Mouse (Mus musculus) granulocyte monocyte progenitor cell, adult 5-6 weeks (primary cell): ENCODE data around the gene Ncaph. TPM values are rescaled to one million over a fixed set of nuclear protein-coding genes. Genes with fewer than 3 reads are reported as not detected.
"Not testable (repeated sequence)": the region's sequence is repeated elsewhere in the genome, so short reads cannot be mapped to it uniquely, and the experiment has no call there.

Experiments used
- ATAC-seq: replicated peaks from 2 replicates; pipeline ENCODE4 v1.8.0; 2016; ENCODE audit warnings: mild to moderate bottlenecking, moderate TSS enrichment, inconsistent platforms; ENCODE audit not compliant: poor library complexity, severe bottlenecking
- total RNA-seq, 2 experiments: library from RNA; stranded (forward) in 1 of 2; stranded (reverse) in 1 of 2; fragments of 200-712, 200-1000 nt in 1 of 2; fragments of >200 nt in 1 of 2; fragmentation: Nextera tagmentation in 1 of 2; gene quantifications; 2 replicates each; pipeline ENCODE4 v1.2.3; 2014 to 2017

The Ncaph gene
- total RNA-seq, 2 experiments from 2014 or later: 52.5 to 61.3 TPM

DNA sequence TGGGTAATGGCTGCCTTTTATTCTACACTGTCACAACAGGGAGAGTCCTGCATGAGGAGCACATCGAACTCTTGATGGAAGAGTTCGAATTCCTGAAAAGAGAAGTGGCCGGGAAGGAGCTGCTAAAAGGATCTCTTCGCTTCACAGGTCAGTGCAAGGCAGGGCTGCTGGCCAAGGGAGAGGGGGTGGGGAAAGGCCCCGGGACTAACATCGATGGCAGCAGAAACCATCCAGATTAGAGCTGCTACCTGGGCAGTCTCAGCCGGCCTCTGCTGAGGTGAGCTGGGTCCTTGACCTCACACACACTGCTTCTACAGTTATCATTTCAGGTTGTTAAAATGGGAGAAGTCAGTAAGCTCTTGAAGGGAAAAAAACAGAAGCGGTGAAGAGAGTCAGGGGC lies 41.8 kb downstream of the Ncaph start:
- no peak for ATAC-seq

DNA sequence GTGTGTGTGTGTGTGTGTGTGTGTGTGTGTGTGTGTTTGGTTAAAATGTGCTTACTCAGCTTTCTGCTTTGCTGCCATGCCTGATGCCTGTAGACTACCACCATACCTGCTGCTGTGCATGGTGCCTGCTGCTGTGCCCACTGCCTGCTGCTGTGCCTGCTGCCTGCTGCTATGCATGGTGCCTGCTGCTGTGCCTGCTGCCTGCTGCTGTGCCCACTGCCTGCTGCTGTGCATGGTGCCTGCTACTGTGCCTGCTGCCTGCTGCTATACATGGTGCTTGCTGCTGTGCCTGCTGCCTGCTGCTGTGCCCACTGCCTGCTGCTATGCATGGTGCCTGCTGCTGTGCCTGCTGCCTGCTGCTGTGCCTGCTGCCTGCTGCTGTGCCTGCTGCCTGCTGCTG lies 43.6 kb downstream of the Ncaph start:
- ATAC-seq: not testable (repeated sequence)

DNA sequence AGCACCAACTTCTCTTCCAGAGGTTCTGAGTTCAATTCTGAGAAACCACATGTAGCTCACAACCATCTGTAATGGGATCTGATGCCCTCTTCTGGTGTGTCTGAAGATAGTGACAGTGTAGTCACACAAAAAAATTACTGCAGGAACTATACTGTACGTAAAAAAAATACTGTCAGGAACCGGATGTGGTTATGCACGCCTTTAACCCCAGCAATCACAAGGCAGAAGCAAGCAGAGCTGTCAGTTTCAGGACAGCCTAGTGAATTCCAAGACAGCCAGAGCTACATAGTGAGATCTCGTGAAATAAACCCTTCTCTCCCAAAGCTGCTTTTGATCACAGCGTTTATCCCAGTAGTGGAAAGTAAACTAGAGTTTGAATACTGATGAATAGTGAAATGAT lies 47.5 kb downstream of the Ncaph start:
- ATAC-seq: peak; percentile 66

DNA sequence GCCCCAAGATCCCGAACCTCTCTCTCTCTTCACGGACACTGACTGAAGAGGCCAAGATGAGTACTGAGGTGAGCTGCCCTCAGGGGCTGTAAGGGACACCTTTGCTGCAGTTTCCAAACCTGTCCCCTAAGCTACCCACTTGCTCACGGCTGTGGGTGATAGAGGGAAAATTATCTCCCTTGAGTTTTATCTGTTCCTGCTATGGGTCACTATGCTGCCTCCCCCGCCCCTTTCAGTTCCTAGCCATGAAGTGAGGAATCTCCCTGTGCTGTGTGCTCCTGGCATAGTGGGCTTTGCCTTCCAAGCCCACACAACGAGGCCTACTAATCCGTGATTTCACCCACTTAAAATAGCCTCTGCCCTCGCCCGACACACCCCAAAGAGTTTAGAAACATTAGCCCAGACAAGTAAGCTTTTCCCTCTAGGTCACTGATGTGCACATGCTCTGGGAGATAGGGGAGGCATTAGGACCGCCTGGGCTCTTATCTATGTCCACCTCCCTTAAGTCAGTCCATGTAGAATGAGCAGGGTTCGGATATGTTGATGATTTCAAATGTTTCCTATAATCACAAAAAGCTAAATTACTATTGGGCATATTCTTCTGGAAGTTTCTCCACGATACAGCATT lies 53.0 kb downstream of the Ncaph start:
- ATAC-seq: 0 out of 2 replicates have a peak, but pooled peaks have one; percentile 2

DNA sequence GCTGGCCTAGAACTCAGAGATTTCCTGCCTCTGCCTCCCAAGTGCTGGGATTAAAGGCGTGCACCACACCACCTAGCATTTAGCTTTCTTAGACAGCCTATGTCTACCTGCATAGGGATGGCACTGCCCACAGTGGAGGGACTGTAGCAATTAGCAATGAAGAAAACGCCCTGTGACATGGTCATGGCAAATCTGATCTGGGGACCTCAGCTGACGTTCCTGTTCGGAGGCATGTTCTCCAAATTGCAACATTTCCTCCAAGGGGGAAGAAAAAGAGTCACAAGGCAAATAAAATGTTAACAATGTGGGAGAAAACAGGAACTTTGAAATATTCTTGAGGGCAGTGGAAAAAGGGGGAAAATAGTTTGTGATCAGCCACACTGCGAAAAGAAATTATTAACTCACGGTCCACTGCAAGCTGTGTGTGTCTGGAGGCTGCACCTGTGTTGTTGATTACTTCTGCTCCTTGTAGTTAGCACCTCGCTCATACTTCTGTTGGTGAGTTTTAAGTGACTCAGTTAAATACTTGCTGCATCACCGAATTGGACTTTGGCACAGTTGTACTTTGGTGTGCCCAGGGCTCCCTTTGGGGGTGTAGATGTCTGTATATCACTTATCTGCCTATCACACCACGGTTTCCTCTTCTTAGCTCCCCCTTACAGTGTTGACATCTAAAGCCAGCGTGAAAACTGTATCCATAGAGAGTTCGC lies 53.7 kb downstream of the Ncaph start:
- peak; percentile 96 for ATAC-seq

DNA sequence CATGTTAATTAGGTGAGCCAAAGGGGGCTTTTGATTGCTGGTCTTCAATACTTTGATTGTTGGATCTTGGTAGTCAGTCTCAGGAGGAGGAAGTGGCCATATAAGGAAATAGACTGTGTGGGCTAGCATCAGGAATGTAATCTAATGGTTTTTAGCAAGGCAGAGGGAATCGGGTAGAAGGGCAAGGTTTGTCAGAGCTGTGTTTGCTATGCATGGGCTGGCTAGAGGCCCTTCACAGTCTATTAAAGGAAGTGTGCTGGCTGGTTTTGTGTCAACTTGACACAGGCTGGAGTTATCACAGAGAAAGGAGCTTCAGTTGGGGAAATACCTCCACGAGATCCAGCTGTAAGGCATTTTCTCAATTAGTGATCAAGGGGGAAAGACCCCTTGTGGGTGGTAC lies 54.7 kb downstream of the Ncaph start:
- ATAC-seq: not testable (repeated sequence)

DNA sequence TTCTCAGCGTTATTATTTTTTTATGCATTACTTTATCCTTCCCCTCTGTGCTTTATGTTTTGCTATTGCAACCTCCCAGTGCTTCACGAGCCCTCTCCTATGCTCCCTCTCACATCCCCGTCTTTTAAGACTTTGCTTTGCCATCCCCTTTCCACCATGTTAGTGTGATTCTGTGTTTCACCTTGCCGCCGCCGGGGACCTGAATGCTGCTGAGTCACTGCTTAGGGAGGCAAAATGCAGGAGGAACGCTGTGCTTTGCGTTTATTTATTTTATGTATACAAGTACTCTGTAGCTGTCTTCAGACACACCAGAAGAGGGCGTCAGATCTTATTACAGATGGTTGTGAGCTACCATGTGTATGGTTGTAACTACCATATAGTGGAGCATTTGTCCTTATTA lies 56.1 kb downstream of the Ncaph start:
- no peak for ATAC-seq

DNA sequence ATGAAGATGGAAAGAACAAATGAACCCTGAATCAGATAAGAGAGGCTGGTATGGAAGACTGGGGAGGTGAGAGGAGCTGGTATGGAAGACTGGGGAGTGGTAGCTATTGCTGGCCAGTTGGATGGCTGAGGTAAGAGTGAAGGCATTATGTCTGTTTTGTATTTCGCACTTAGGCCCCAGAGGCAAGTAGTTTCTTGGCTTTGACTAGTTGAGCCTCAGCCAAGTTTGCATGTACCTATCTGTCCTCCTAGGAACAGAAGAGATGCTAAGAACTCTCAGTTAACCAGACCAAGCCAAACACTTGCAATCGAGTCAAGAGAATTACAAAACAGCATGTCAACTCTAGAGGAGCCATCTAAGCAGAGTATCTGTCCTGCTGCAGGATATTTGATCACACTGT lies 59.6 kb downstream of the Ncaph start:
- no peak for ATAC-seq

DNA sequence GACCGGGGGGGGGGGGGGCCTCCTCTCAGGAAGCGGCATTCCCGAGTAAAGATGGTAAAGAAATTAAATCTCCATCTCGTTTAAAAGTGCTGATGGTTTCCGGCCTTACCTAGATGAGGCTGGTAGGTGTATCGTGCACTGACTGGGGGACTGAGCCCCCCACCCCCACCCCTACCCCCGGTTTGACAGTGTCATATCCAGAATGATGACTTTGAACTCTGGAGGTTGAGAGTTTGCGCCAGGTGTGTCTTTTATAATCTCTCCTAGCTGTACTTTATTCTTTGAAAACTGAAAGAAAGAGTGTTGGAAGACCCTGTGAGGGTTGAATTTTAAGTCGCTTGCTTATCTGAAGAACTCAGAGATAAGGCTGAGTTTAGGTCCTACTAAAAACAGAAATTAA lies 62.9 kb downstream of the Ncaph start:
- no peak for ATAC-seq

DNA sequence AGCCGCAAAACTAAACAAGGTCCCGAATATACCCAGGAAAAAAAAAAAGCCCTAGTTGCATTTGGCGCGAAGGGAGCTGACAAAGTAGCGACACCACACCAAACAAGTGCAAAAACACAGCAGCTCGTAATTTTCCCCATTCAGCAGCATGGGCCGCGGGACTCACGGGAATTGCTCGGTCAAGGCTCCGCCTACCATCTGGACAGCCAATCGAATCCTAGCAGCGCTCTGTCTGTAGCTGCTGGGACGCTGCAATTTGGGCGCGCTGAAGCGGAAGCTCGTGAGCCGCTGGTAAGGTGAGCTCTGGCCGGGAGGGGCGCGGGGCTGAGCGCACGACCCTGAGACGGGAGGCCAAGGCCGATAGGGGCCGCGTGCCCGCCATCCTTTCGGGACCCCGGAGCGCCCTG lies 63.3 kb downstream of the Ncaph start, which contains the start of gene Blvra:
TSS of gene Blvra (plus strand) at position 231 of the 407 bp plus-strand sequence.
- ATAC-seq: peak; percentile 100

DNA sequence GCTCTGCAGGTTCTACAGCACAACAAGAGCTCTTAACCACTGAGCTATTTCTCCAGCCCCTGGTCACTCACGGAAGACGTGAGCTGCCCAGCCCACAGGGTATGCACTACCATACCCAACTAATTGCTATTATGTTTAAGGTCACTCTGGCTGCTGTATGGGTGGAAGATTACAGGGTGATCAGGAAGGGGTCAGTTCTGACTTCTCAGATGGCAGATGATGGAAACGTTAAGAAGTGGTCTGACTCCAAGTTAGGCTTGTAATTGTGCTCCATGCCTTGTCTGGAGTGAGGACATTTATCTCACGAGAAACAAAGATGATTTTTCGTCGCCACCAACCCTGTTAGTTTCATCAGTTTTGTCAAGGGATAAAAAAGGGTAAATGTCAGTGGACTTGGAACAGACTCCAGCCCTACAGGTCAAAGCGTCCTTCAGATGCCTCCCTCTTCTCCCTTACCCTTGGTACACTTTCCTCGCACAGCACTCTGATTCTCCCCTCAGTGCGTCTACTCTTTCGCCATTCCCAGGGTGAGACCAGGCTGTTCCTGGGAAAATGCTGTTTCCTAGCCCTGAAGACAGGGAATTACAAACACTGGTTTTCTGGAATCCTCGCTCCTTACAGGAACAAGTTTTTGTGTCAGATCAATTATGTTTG lies 63.8 kb downstream of the Ncaph start:
- peak; percentile 29; the same call in 1 of the 2 replicates for ATAC-seq

DNA sequence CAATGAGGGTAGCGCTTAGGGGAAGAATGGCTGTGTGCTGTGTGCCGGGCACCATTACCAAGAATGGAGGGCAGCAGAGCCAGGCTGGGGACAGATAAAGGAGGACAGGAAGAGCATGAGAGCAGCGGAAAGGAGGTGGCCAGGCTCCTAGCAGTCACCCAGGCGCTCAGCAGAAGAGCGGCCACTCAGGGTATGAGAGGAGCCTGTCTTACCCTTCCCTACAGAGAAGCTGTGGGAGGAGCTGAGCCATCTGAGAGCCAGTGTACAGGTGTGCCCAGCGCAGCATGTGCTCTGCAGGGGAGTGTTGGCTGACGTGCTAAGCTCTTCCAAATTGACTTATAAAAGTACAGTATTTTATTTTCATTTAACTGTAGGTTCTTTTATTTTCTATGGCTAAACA lies 64.9 kb downstream of the Ncaph start:
- no peak for ATAC-seq

DNA sequence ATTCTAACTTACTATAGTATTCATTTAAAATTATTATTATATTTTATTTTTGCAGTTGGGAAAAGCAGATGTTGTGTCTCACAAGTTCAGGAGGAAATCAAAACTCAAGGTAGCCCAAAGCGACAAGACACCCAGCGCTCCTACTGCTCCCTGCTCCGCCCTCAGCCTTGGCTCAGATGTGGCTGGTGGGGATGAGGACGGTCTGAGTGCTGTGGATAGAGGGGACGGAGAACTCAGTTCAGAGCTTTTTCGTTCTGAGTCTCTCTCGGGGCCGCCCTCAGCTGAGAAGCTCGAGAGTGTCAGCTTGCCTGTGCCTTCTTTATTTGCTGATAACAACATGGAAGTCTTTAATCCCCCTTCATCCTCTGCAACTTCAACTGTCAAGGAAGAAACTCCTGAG lies 72.3 kb downstream of the Ncaph start:
- no peak for ATAC-seq

Other genes starting within 250 kb of the Ncaph start
- 22.1 and 39.3 TPM in 2 replicates for gene Sppl2a, start 200.7 kb downstream of the Ncaph start, total RNA-seq (2014; fragmentation: Nextera tagmentation)
- 32.7 and 35.5 TPM in 2 replicates for gene Sppl2a, start 200.7 kb downstream of the Ncaph start, total RNA-seq (2017)
- 8.6 and 12.7 TPM in 2 replicates for gene Ap4e1, start 125.2 kb downstream of the Ncaph start, total RNA-seq (2014; fragmentation: Nextera tagmentation)
- 17.8 and 19.6 TPM in 2 replicates for gene Ap4e1, start 125.2 kb downstream of the Ncaph start, total RNA-seq (2017)
- gene Blvra, start 63.3 kb downstream of the Ncaph start, total RNA-seq (2014; fragmentation: Nextera tagmentation): 41.2 and 51.4 TPM in 2 replicates
- 30.5 and 34.9 TPM in 2 replicates for gene Blvra, start 63.3 kb downstream of the Ncaph start, total RNA-seq (2017)
- 27.7 and 33.8 TPM in 2 replicates for gene Itpripl1, start 9.5 kb upstream of the Ncaph start, total RNA-seq (2014; fragmentation: Nextera tagmentation)
- gene Itpripl1, start 9.5 kb upstream of the Ncaph start, total RNA-seq (2017): 22.5 and 26.2 TPM in 2 replicates
- gene 1810024B03Rik, start 74.3 kb upstream of the Ncaph start, total RNA-seq (2014; fragmentation: Nextera tagmentation): 1.2 and 3.4 TPM in 2 replicates
- gene 1810024B03Rik, start 74.3 kb upstream of the Ncaph start, total RNA-seq (2017): 1.5 and 2.3 TPM in 2 replicates
- 66.4 and 82.1 TPM in 2 replicates for gene Snrnp200, start 74.4 kb upstream of the Ncaph start, total RNA-seq (2014; fragmentation: Nextera tagmentation)
- 133 and 167 TPM in 2 replicates for gene Snrnp200, start 74.4 kb upstream of the Ncaph start, total RNA-seq (2017)
- 36.3 and 47.4 TPM in 2 replicates for gene Ciao1, start 113.9 kb upstream of the Ncaph start, total RNA-seq (2014; fragmentation: Nextera tagmentation)
- 33.5 and 38.7 TPM in 2 replicates for gene Ciao1, start 113.9 kb upstream of the Ncaph start, total RNA-seq (2017)
- gene Tmem127, start 114.0 kb upstream of the Ncaph start, total RNA-seq (2014; fragmentation: Nextera tagmentation): 12.8 and 18.8 TPM in 2 replicates
- 32.4 and 41.7 TPM in 2 replicates for gene Tmem127, start 114.0 kb upstream of the Ncaph start, total RNA-seq (2017)
- gene Stard7, start 136.3 kb upstream of the Ncaph start, total RNA-seq (2014; fragmentation: Nextera tagmentation): 69.6 and 84.0 TPM in 2 replicates
- 131 and 143 TPM in 2 replicates for gene Stard7, start 136.3 kb upstream of the Ncaph start, total RNA-seq (2017)
- gene Dusp2, start 202.2 kb upstream of the Ncaph start, total RNA-seq (2014; fragmentation: Nextera tagmentation): 22.3 and 33.3 TPM in 2 replicates
- 50.4 and 51.2 TPM in 2 replicates for gene Dusp2, start 202.2 kb upstream of the Ncaph start, total RNA-seq (2017)
- 0.60 TPM in 1 of 2 replicates, not detected in the other for gene Astl, start 204.7 kb upstream of the Ncaph start, total RNA-seq (2014; fragmentation: Nextera tagmentation)
- gene Astl, start 204.7 kb upstream of the Ncaph start, total RNA-seq (2017): 0.04 and 0.21 TPM in 2 replicates
- gene Adra2b, start 229.3 kb upstream of the Ncaph start, total RNA-seq (2014; fragmentation: Nextera tagmentation): not detected in 2 replicates
- gene Adra2b, start 229.3 kb upstream of the Ncaph start, total RNA-seq (2017): not detected in 2 replicates